Mouse (Mus musculus) liver, adult 2 months (tissue): Measurements from ENCODE around the gene Olfr1415.

ENCODE experiments used
- CTCF ChIP-seq: fragments of 200-500 bp; IDR thresholded peaks from 2 replicates; pipeline ENCODE4 v1.5.1; 2011; ENCODE audit warnings: low read depth, low read length, control low read depth
- POLR2A ChIP-seq: fragments of 200-500 bp; IDR thresholded peaks from 2 replicates; pipeline ENCODE4 v1.6.1; 2011; ENCODE audit warnings: low read length, control low read depth; ENCODE audit not compliant: insufficient read depth; ENCODE audit errors: extremely low read depth

- no peak for TF ChIP-seq POLR2A
- no peak for TF ChIP-seq CTCF
Measured at GRCm38 (mm10) chr1:92441453-92442063, 54.3 kb downstream of the Olfr1415 start.
